Mouse (Mus musculus): Measurements from ENCODE around the gene Gm17428. TPM values are rescaled to one million over a fixed set of nuclear protein-coding genes. Genes with fewer than 3 reads are reported as not detected.

Gene Gm17428
- total and polyA plus RNA-seq, 3 experiments: not detected

DNA sequence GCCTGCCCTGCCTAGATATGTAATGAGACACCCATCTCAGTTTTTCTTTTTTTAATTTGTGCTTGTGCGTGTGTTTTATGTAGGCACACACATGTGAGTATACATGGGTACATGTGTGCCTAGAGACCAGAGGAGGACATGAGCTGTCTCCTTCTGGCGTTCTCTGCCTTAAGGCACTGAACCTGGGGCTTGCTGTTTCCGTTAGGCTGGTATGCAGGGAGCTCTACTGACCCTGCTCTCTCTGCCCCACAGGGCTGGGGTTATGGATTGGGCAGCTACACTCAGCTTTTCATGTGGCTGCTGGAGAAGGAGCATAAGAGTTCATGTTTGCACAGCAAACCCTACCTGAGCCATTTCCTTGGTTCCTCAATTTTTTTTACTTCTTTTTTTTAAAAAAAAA lies 22.3 kb upstream of the Gm17428 start:
- TF ChIP-seq JUN (IDR thresholded peaks at IDR 0.05; ENCODE audit: insufficient read depth, low read depth, low read length) (no peak), PAX5 (IDR thresholded peaks at IDR 0.05; ENCODE audit: low read length) (no peak), ZC3H11A (IDR thresholded peaks at IDR 0.05; ENCODE audit: low read depth, low read length) (no peak), MAZ (IDR thresholded peaks at IDR 0.05; ENCODE audit: low read depth, low read length) (no peak)
- H3K4me2 ChIP-seq (ENCODE audit: insufficient read depth, low read depth, poor library complexity, severe bottlenecking): no peak overlapping the region
- H3K27me3 ChIP-seq (replicated peaks): peaks cover 50% of the 10 kb centered on the region
- H3K27ac ChIP-seq (ENCODE audit: insufficient read depth, low read depth): no peak overlapping the region
- no peaks in the 10 kb centered on the region for H3K9me3 ChIP-seq (replicated peaks; ENCODE audit: low read length)
- H3K4me3 ChIP-seq (replicated peaks in 1 of 3; ENCODE audit: low read depth in 2 of 3, low read length in 2 of 3, poor library complexity in 1 of 3): no peak overlapping the region
- no peaks in the 10 kb centered on the region for H3K79me2 ChIP-seq (replicated peaks; ENCODE audit: control insufficient read depth, extremely low read depth, insufficient read depth, poor library complexity, severe bottlenecking)
- in situ Hi-C loops (cut with MboI; ENCODE audit: low pct_ligation_motif_present, low pct_unique_long_range_greater_than_20kb, low sequenced_read_pairs): no loop called here
- H3K4me1 ChIP-seq (ENCODE audit: control insufficient read depth in 1 of 2, insufficient read depth in 2 of 2): peaks cover 0 to 5% of the 10 kb centered on the region in 2 experiments; a peak in 2 of 4 replicates
- no peak overlapping the region for H3K9ac ChIP-seq (ENCODE audit: insufficient read depth, low read depth)
- DNase-seq (ENCODE audit: extremely low read depth): no peak
- dilution Hi-C loops (cut with MboI; ENCODE audit: extremely low pct_ligation_motif_present, extremely low pct_unique_long_range_greater_than_20kb, low sequenced_read_pairs): no loop called here
- no peaks in the 10 kb centered on the region for H3K36me3 ChIP-seq (replicated peaks in 1 of 2; ENCODE audit: control insufficient read depth in 1 of 2, insufficient read depth in 1 of 2, low read length in 1 of 2)

- H3K36me3 ChIP-seq (replicated peaks in 1 of 2; ENCODE audit: control insufficient read depth in 1 of 2, insufficient read depth in 1 of 2, low read length in 1 of 2): no peaks in the 10 kb centered on the region
- H3K27me3 ChIP-seq (replicated peaks): peaks cover 46% of the 10 kb centered on the region
These were observed 21.3 kb upstream of the Gm17428 start for GRCm38 (mm10) chr14:54955481-54955880.

GRCm38 (mm10) chr14:54956533-54956932 lies 20.2 kb upstream of the Gm17428 start:
- Histone ChIP-seq H3K9ac (ENCODE audit: insufficient read depth, low read depth) (no peak overlapping the region), H3K27me3 (replicated peaks) (peaks cover 39% of the 10 kb centered on the region), H3K27ac (ENCODE audit: insufficient read depth, low read depth) (no peak overlapping the region), H3K9me3 (replicated peaks; ENCODE audit: low read length) (no peaks in the 10 kb centered on the region), H3K79me2 (replicated peaks; ENCODE audit: control insufficient read depth, extremely low read depth, insufficient read depth, poor library complexity, severe bottlenecking) (no peaks in the 10 kb centered on the region), H3K36me3 (replicated peaks in 1 of 2; ENCODE audit: control insufficient read depth in 1 of 2, insufficient read depth in 1 of 2, low read length in 1 of 2) (no peaks in the 10 kb centered on the region), H3K4me1 (ENCODE audit: control insufficient read depth in 1 of 2, insufficient read depth in 2 of 2) (peaks cover 9 to 24% of the 10 kb centered on the region in 2 experiments), H3K4me3 (replicated peaks in 1 of 3; ENCODE audit: low read depth in 2 of 3, low read length in 2 of 3, poor library complexity in 1 of 3) (no peak overlapping the region), H3K4me2 (ENCODE audit: insufficient read depth, low read depth, poor library complexity, severe bottlenecking) (no peak overlapping the region)
- DNase-seq (ENCODE audit: extremely low read depth): no peak
- TF ChIP-seq SIN3A (IDR thresholded peaks at IDR 0.05; ENCODE audit: low read length) (no peak), KAT2A (IDR thresholded peaks at IDR 0.05; ENCODE audit: insufficient replicate concordance, low read length) (no peak), RAD21 (IDR thresholded peaks at IDR 0.05; ENCODE audit: low read depth, low read length) (no peak), MXI1 (IDR thresholded peaks at IDR 0.05; ENCODE audit: low read depth, low read length) (no peak), TCF12 (IDR thresholded peaks at IDR 0.05; ENCODE audit: low read depth, low read length) (no peak), UBTF (IDR thresholded peaks at IDR 0.05; ENCODE audit: low read depth, low read length) (no peak)
- dilution Hi-C loops (cut with MboI; ENCODE audit: extremely low pct_ligation_motif_present, extremely low pct_unique_long_range_greater_than_20kb, low sequenced_read_pairs) (no loop called here), in situ Hi-C loops (cut with MboI; ENCODE audit: low pct_ligation_motif_present, low pct_unique_long_range_greater_than_20kb, low sequenced_read_pairs) (no loop called here)

More at GRCm38 (mm10) chr14:54955481-54955880, 21.3 kb upstream of the Gm17428 start:
- dilution Hi-C loops (cut with MboI; ENCODE audit: extremely low pct_ligation_motif_present, extremely low pct_unique_long_range_greater_than_20kb, low sequenced_read_pairs) (no loop called here), in situ Hi-C loops (cut with MboI; ENCODE audit: low pct_ligation_motif_present, low pct_unique_long_range_greater_than_20kb, low sequenced_read_pairs) (no loop called here)
- H3K4me1 ChIP-seq (ENCODE audit: control insufficient read depth in 1 of 2, insufficient read depth in 2 of 2): peaks cover 4 to 15% of the 10 kb centered on the region in 2 experiments
- no peak for DNase-seq (ENCODE audit: extremely low read depth)
- H3K4me2 ChIP-seq (ENCODE audit: insufficient read depth, low read depth, poor library complexity, severe bottlenecking): no peak overlapping the region
- no peak for TF ChIP-seq CHD2 (IDR thresholded peaks at IDR 0.05; ENCODE audit: low read length)
- no peak for TF ChIP-seq USF1 (IDR thresholded peaks at IDR 0.05; ENCODE audit: low read depth, low read length)
- TF ChIP-seq RCOR1 (conservative IDR thresholded peaks at IDR 0.05; ENCODE audit: low read depth, low read length): no peak
- no peak for TF ChIP-seq E2F4 (IDR thresholded peaks at IDR 0.05; ENCODE audit: insufficient replicate concordance, low read depth, low read length)
- no peak for TF ChIP-seq MAFK (IDR thresholded peaks at IDR 0.05; ENCODE audit: insufficient replicate concordance, low read length)
- TF ChIP-seq ZKSCAN1 (IDR thresholded peaks at IDR 0.05; ENCODE audit: borderline replicate concordance, low read depth, low read length): no peak
- H3K27ac ChIP-seq (ENCODE audit: insufficient read depth, low read depth): no peak overlapping the region
- no peaks in the 10 kb centered on the region for H3K79me2 ChIP-seq (replicated peaks; ENCODE audit: control insufficient read depth, extremely low read depth, insufficient read depth, poor library complexity, severe bottlenecking)
- H3K4me3 ChIP-seq (replicated peaks in 1 of 3; ENCODE audit: low read depth in 2 of 3, low read length in 2 of 3, poor library complexity in 1 of 3): no peak overlapping the region
- H3K9me3 ChIP-seq (replicated peaks; ENCODE audit: low read length): no peaks in the 10 kb centered on the region
- no peak overlapping the region for H3K9ac ChIP-seq (ENCODE audit: insufficient read depth, low read depth)

All from CH12.LX (cell line).